Mouse (Mus musculus) forebrain, postnatal 0 days (tissue): ENCODE measurements at regions not wholly inside any gene's neighbourhood (a gene's known extent, or its start where the extent isn't known, plus 50 kb on each side); places are given as distances from the start of the nearest gene placed in this dataset.

Source experiments
- ATAC-seq: fragments of 200-750 bp; cut with Nextera tagmentation; 2 replicates; pipeline ENCODE4 v1.8.0; 2017; ENCODE audit warnings: mild to moderate bottlenecking, moderate library complexity
- DNase-seq: peaks from one replicate; pipeline ENCODE4 v3.0.0-alpha.2; 2015
- H3K27ac ChIP-seq: fragments of 300-500 bp; sonication (generic); 2 replicates; pipeline ENCODE4 v1.5.1; 2014; ENCODE audit warnings: low read depth, mild to moderate bottlenecking, antibody characterized with exemption, low read length, moderate library complexity, mixed read lengths
- H3K27me3 ChIP-seq: fragments of 300-500 bp; sonication (generic); 2 replicates; pipeline ENCODE4 v1.6.1; 2014; ENCODE audit warnings: mild to moderate bottlenecking, low read length, mixed read lengths; ENCODE audit not compliant: insufficient read depth
- H3K36me3 ChIP-seq: fragments of 300-500 bp; sonication (generic); 2 replicates; pipeline ENCODE4 v1.6.1; 2014; ENCODE audit warnings: mild to moderate bottlenecking, moderate library complexity; ENCODE audit not compliant: insufficient read depth
- H3K4me1 ChIP-seq: fragments of 300-500 bp; sonication (generic); 2 replicates; pipeline ENCODE4 v1.6.1; 2014; ENCODE audit warnings: antibody characterized with exemption; ENCODE audit not compliant: insufficient read depth
- H3K4me2 ChIP-seq: fragments of 300-500 bp; sonication (generic); 2 replicates; pipeline ENCODE4 v1.6.1; 2014; ENCODE audit warnings: low read depth, mild to moderate bottlenecking, moderate library complexity
- H3K4me3 ChIP-seq: fragments of 300-500 bp; sonication (generic); 2 replicates; pipeline ENCODE4 v1.5.1; 2014; ENCODE audit warnings: low read depth, low read length, mixed read lengths
- H3K9ac ChIP-seq: fragments of 300-500 bp; sonication (generic); 2 replicates; pipeline ENCODE4 v1.6.1; 2014; ENCODE audit warnings: mild to moderate bottlenecking
- H3K9me3 ChIP-seq: fragments of 300-500 bp; sonication (generic); 2 replicates; pipeline ENCODE4 v1.6.1; 2016; ENCODE audit warnings: low read length
- CTCF ChIP-seq: sonication (generic); IDR thresholded peaks from 2 replicates; pipeline ENCODE4 v1.5.1; 2016; ENCODE audit warnings: antibody characterized with exemption, control low read depth, low read depth
- WGBS: fragments of 180-500 bp; shearing (Covaris S2); extraction: QIAGEN DNeasy Blood & Tissue Kit; methylation state at CpG from one replicate; pipeline ENCODE4 v1.1.7; 2014; 5-methylcytosine and 5-hydroxymethylcytosine counted together

DNA sequence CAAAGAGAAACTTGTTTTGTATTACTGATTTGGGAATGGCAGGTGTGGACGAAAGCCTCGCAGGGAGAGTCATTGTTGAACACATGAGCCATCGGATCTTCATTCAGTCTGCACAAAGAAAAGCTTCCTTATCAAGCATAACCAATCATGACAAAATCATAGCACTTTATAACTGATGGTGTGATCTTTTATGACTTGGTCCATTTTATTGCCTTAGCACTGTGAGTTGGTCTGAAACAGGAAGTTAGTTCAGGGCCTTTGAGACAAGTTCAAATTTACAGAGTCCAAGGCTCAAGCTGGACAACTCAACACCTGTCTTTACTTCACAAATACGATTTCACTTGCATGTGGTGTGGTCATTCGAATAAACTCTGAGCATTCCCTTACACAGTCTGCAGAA, 68.8 kb upstream of the Pax8 start:
- no peak overlapping the region for H3K4me3 ChIP-seq
- TF ChIP-seq CTCF: no peak
- no peak for DNase-seq
- no peaks in the 10 kb centered on the region for H3K9me3 ChIP-seq
- ATAC-seq: no peak
- H3K9ac ChIP-seq: no peak overlapping the region
- 84% methylated on average over 5 of the region's 5 CpGs for WGBS
- H3K36me3 ChIP-seq: no peaks in the 10 kb centered on the region
- no peaks in the 10 kb centered on the region for H3K4me1 ChIP-seq
- no peaks in the 10 kb centered on the region for H3K27me3 ChIP-seq
- H3K4me2 ChIP-seq: no peak overlapping the region
- H3K27ac ChIP-seq: no peak overlapping the region

DNA sequence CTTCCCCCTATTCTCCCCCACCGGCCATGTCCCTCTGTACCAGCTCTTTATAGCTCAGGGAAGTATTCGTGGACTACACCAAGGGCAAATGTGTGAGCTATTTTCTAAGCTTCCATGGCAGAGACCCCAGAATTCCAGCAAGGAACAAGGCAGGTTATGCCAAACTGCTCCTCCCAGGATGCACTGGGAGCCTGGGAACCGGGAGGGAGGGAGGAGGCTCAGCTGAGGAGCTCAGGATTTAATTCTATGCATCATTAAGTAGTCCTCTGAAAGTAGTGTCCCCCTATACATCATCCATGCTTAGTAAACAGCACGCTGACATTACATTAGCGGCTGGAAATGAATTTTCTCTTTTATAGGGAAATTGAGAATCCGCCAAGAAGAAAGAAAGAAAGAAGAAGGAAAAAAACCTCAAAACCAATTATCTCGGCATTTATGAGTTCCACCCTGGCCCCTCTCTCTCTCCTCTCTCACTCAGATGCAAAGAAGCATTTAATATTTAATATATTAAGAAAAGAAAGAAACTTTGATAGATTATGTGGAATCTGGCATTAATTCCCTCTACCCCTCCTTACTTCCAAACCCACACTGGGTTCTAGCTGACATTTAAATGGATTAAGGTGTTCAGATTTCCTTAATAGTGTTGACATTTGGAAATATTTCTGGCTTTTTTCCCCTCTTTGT, 63.6 kb upstream of the Pax8 start:
- WGBS: 26% methylated on average over 7 of the region's 7 CpGs

GRCm38 (mm10) chr2:24537324-24537723, 61.9 kb upstream of the Pax8 start:
- DNase-seq (no peak), ATAC-seq (no peak)
- Histone ChIP-seq H3K9me3 (no peaks in the 10 kb centered on the region), H3K4me3 (no peak overlapping the region), H3K4me1 (no peaks in the 10 kb centered on the region), H3K27ac (no peak overlapping the region), H3K9ac (no peak overlapping the region), H3K36me3 (no peaks in the 10 kb centered on the region), H3K27me3 (no peaks in the 10 kb centered on the region), H3K4me2 (no peak overlapping the region)
- no peak for TF ChIP-seq CTCF

More for the DNA sequence above, 63.6 kb upstream of the Pax8 start:
- Histone ChIP-seq H3K9ac (no peak overlapping the region), H3K36me3 (no peaks in the 10 kb centered on the region), H3K4me2 (no peak overlapping the region), H3K9me3 (no peaks in the 10 kb centered on the region), H3K4me3 (no peak overlapping the region), H3K27me3 (no peaks in the 10 kb centered on the region), H3K27ac (no peak overlapping the region), H3K4me1 (no peaks in the 10 kb centered on the region)
- DNase-seq: peak; percentile 23
- peak; percentile 32; the same call in 1 of the 2 replicates for ATAC-seq
- TF ChIP-seq CTCF: no peak
